Mouse (Mus musculus) megakaryocyte, embryonic 14.5 days (primary cell): ENCODE data around the gene Ciz1.

Experiments used
- FLI1 ChIP-seq: IDR thresholded peaks from 2 replicates; pipeline ENCODE4 v1.6.1; 2012; ENCODE audit warnings: low read length, inconsistent platforms, mixed read lengths
- GATA1 ChIP-seq: IDR thresholded peaks from 3 replicates; pipeline ENCODE4 v1.6.1; 2012; ENCODE audit warnings: mixed read lengths, low read length, inconsistent platforms, borderline replicate concordance

DNA sequence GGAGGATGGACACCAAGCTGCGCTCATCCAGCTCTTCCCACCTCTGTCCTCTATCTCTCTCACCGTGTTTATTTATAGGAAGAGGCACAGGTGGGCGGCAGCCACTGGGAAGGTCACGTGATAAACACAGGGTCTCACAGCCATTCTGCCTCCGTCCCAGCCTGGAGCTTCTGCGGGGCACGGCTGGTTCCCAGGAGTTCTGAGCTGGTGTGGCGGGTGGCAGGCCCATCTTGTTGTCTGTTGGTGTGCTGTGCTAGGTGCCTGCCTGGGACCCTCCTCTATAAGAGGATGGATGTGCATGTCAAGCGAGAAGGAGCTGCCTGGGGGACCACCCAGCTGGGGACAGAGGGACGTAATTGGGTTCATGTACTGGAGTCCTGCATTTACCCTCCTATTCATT is 6.3 kb downstream of the Ciz1 start:
- TF ChIP-seq GATA1 (no peak), FLI1 (no peak)
